Mouse (Mus musculus) neural tube, embryonic 15.5 days (tissue): ENCODE results near the gene Olfr323. TPM values are rescaled to one million over a fixed set of nuclear protein-coding genes. Genes with fewer than 3 reads are reported as not detected.

Experiments used
- ATAC-seq: fragments of 200-750 bp; cut with Nextera tagmentation; 2 replicates; pipeline ENCODE4 v1.8.0; 2017; ENCODE audit warnings: mild to moderate bottlenecking, moderate TSS enrichment, moderate library complexity; ENCODE audit not compliant: low FRiP score
- H3K27ac ChIP-seq: fragments of 300-500 bp; sonication (generic); replicated peaks from 2 replicates; pipeline ENCODE4 v1.5.1; 2015; ENCODE audit warnings: mild to moderate bottlenecking, inconsistent platforms
- H3K27me3 ChIP-seq: fragments of 300-500 bp; sonication (generic); replicated peaks from 2 replicates; pipeline ENCODE4 v1.6.1; 2015; ENCODE audit warnings: inconsistent platforms
- H3K36me3 ChIP-seq: fragments of 300-500 bp; sonication (generic); 2 replicates; pipeline ENCODE4 v1.6.1; 2015; ENCODE audit warnings: inconsistent platforms
- H3K4me1 ChIP-seq: fragments of 300-500 bp; sonication (generic); 2 replicates; pipeline ENCODE4 v1.6.1; 2015; ENCODE audit warnings: inconsistent platforms
- H3K4me2 ChIP-seq: fragments of 300-500 bp; sonication (generic); 2 replicates; pipeline ENCODE4 v1.6.1; 2015; ENCODE audit warnings: inconsistent platforms, mild to moderate bottlenecking, moderate library complexity
- H3K4me3 ChIP-seq: fragments of 300-500 bp; sonication (generic); replicated peaks from 2 replicates; pipeline ENCODE4 v1.5.1; 2015; ENCODE audit warnings: mild to moderate bottlenecking, inconsistent platforms
- H3K9ac ChIP-seq: fragments of 300-500 bp; sonication (generic); replicated peaks from 2 replicates; pipeline ENCODE4 v1.6.1; 2015; ENCODE audit warnings: mild to moderate bottlenecking, inconsistent platforms
- H3K9me3 ChIP-seq: fragments of 300-500 bp; sonication (generic); replicated peaks from 2 replicates; pipeline ENCODE4 v1.6.1; 2016; ENCODE audit warnings: inconsistent platforms
- WGBS: fragments of 180-500 bp; shearing (Covaris S2); methylation state at CpG from one replicate; pipeline ENCODE4 v1.1.7; 2015; ENCODE audit warnings: mixed read lengths; 5-methylcytosine and 5-hydroxymethylcytosine counted together
- polyA plus RNA-seq: library from polyadenylated mRNA; unstranded; fragments of >200 nt; fragmentation: Nextera tagmentation; extraction: Ambion mirVana; gene quantifications from 2 replicates; pipeline ENCODE4 v1.2.1, GENCODE M21; 2015

Gene Olfr323
- polyA plus RNA-seq, 1 experiment from 2014 or later, result not detected

DNA sequence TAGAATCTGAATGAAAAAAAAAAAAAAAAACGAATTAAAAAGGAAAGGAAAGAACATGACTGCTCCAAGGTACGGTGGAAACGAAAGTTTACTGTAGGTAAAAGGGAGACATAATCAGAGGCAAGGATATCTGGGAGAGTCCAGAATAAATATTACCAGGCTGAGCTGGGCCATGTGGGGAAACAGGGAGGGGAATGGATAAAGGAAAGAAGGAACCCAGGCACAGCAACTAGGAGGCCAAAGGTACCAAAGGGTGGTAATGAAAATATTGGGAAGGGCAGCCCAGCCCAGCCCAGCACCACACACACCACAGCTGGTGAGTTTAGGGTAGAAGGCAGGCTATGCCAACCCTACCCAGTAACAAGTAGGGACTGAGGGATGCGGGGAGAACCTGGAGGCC lies 4.6 kb upstream of the Olfr323 start:
- Histone ChIP-seq H3K4me1 (peaks cover under 1% of the 10 kb centered on the region; the same call in 1 of the 2 replicates), H3K36me3 (no peaks in the 10 kb centered on the region), H3K27me3 (peaks cover 6% of the 10 kb centered on the region; the same call in 1 of the 2 replicates), H3K27ac (no peak overlapping the region), H3K9me3 (no peaks in the 10 kb centered on the region), H3K4me3 (no peak overlapping the region), H3K9ac (no peak overlapping the region), H3K4me2 (no peak overlapping the region)
- 68% methylated on average over 4 of the region's 4 CpGs for WGBS
- ATAC-seq, result no peak

- WGBS, result 56% methylated on average over 4 of the region's 4 CpGs
- no peak for ATAC-seq
These were observed 4.2 kb downstream of the Olfr323 start for GRCm38 (mm10) chr11:58626146-58626545.

GRCm38 (mm10) chr11:58618793-58619192 lies 11.5 kb downstream of the Olfr323 start:
- ATAC-seq, result no peak
- Histone ChIP-seq H3K27me3 (no peaks in the 10 kb centered on the region), H3K9ac (no peak overlapping the region), H3K4me2 (no peak overlapping the region), H3K9me3 (no peaks in the 10 kb centered on the region), H3K27ac (no peak overlapping the region), H3K4me3 (no peak overlapping the region), H3K36me3 (no peaks in the 10 kb centered on the region), H3K4me1 (no peaks in the 10 kb centered on the region)
- WGBS, result 64% methylated on average over 6 of the region's 6 CpGs

More at GRCm38 (mm10) chr11:58626146-58626545, 4.2 kb downstream of the Olfr323 start:
- H3K9me3 ChIP-seq, result no peaks in the 10 kb centered on the region
- H3K9ac ChIP-seq, result no peak overlapping the region
- H3K4me1 ChIP-seq, result no peaks in the 10 kb centered on the region
- H3K27ac ChIP-seq, result no peak overlapping the region
- no peak overlapping the region for H3K4me3 ChIP-seq
- no peaks in the 10 kb centered on the region for H3K27me3 ChIP-seq
- no peak overlapping the region for H3K4me2 ChIP-seq
- no peaks in the 10 kb centered on the region for H3K36me3 ChIP-seq

- Histone ChIP-seq H3K9ac (no peak overlapping the region), H3K27ac (no peak overlapping the region), H3K4me2 (no peak overlapping the region), H3K36me3 (no peaks in the 10 kb centered on the region), H3K4me1 (no peaks in the 10 kb centered on the region), H3K4me3 (no peak overlapping the region), H3K27me3 (no peaks in the 10 kb centered on the region), H3K9me3 (no peaks in the 10 kb centered on the region)
- no peak for ATAC-seq
- 85% methylated on average over 3 of the region's 3 CpGs for WGBS
These were observed 11.9 kb downstream of the Olfr323 start for GRCm38 (mm10) chr11:58618369-58618768.

- Histone ChIP-seq H3K4me3 (no peak within 1 kb of the TSS), H3K4me1 (no peaks in the 10 kb centered on the region), H3K9ac (no peak within 1 kb of the TSS), H3K9me3 (no peaks in the 10 kb centered on the region), H3K27me3 (no peaks in the 10 kb centered on the region), H3K27ac (no peak within 1 kb of the TSS), H3K4me2 (no peak within 1 kb of the TSS), H3K36me3 (no peaks in the 10 kb centered on the region)
- WGBS, result 92% methylated on average over 4 of the region's 4 CpGs
- no peak for ATAC-seq
These were observed 14.3 kb downstream of the Olfr323 start, which contains the start of gene 2210407C18Rik for GRCm38 (mm10) chr11:58615975-58616374. Gene 2210407C18Rik, minus strand, starts transcription at chr11:58616075.

DNA sequence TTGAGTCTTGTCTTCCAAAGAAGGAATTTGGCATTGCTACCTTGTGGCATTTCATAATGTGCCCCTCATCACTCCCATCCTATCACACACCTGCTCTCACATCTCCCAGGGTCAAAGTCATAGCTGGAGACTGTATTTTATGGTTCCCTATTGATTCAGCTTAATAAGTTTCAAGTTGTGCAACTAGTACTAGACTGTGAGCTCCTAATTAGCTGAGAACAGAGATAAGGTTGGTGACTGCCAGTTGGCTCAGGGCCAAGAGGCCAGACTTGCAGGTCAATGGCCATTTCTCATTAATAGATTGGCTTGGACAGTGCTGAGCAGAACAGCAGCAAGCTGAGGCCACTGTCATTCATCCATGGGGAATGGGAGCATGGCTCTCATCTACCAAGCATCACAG lies 15.8 kb downstream of the Olfr323 start:
- H3K4me1 ChIP-seq, result no peaks in the 10 kb centered on the region
- no peak overlapping the region for H3K9ac ChIP-seq
- H3K9me3 ChIP-seq, result no peaks in the 10 kb centered on the region
- H3K4me3 ChIP-seq, result no peak overlapping the region
- no peak for ATAC-seq
- no peak overlapping the region for H3K27ac ChIP-seq
- no peaks in the 10 kb centered on the region for H3K27me3 ChIP-seq
- H3K36me3 ChIP-seq, result no peaks in the 10 kb centered on the region
- no peak overlapping the region for H3K4me2 ChIP-seq

DNA sequence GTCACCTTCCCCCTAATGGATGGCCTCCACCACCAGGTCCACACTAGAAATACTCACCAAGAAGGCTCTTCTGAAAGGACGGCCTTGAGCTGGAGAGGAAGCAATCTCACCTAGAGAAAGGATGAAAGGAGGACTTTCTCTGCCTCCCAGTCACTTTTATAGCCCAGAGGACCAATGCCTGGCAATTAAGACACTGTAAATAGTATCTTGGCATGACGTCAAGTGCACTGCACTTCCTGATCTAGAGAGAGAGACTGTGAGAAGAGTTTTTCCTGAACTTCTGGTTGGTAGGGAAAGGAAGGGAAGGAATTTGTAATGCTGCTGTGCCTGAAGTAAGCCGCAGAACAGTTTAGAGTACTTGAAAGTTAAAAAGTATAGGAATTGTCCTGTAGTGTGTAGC lies 16.9 kb downstream of the Olfr323 start:
- no peak overlapping the region for H3K4me3 ChIP-seq
- WGBS, result 48% methylated on average over 3 of the region's 3 CpGs

GRCm38 (mm10) chr11:58607030-58607429 lies 23.3 kb downstream of the Olfr323 start:
- 83% methylated on average over 6 of the region's 6 CpGs for WGBS
- no peak overlapping the region for H3K27ac ChIP-seq
- ATAC-seq, result no peak

More for the DNA sequence above, 16.9 kb downstream of the Olfr323 start:
- Histone ChIP-seq H3K9me3 (no peaks in the 10 kb centered on the region), H3K27me3 (no peaks in the 10 kb centered on the region), H3K27ac (no peak overlapping the region), H3K9ac (no peak overlapping the region), H3K4me2 (no peak overlapping the region), H3K36me3 (no peaks in the 10 kb centered on the region), H3K4me1 (no peaks in the 10 kb centered on the region)
- no peak for ATAC-seq

GRCm38 (mm10) chr11:58606177-58606919 lies 24.0 kb downstream of the Olfr323 start:
- Histone ChIP-seq H3K36me3 (no peaks in the 10 kb centered on the region), H3K27me3 (no peaks in the 10 kb centered on the region), H3K4me3 (no peak overlapping the region), H3K4me2 (no peak overlapping the region), H3K9me3 (no peaks in the 10 kb centered on the region), H3K9ac (no peak overlapping the region), H3K27ac (no peak overlapping the region), H3K4me1 (no peaks in the 10 kb centered on the region)
- no peak for ATAC-seq
- WGBS, result 90% methylated on average over 12 of the region's 12 CpGs

More at GRCm38 (mm10) chr11:58607030-58607429, 23.3 kb downstream of the Olfr323 start:
- no peak overlapping the region for H3K9ac ChIP-seq
- no peaks in the 10 kb centered on the region for H3K36me3 ChIP-seq
- H3K4me2 ChIP-seq, result no peak overlapping the region
- H3K9me3 ChIP-seq, result no peaks in the 10 kb centered on the region
- no peaks in the 10 kb centered on the region for H3K27me3 ChIP-seq
- no peak overlapping the region for H3K4me3 ChIP-seq
- no peaks in the 10 kb centered on the region for H3K4me1 ChIP-seq

DNA sequence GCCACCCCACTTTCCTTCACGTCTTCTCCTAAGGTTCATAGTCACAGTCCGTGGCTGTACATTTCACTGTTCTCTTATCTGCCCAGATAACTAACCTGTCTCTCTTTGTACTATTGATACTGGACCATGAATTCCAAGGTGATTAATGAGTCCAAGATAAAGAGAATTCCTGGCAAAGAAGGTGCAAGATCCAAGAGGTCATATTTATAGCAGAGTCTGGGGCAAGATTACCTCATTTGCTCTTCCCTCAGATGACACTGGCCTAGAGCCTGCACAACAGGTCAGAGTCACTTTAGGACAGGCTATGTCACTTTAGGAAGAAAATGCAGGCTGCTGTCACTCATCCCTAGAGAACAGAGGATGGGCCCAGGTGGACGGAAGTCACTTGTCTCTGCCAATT lies 25.1 kb downstream of the Olfr323 start:
- no peak for ATAC-seq
- H3K9me3 ChIP-seq, result no peaks in the 10 kb centered on the region
- 88% methylated on average over 3 of the region's 3 CpGs for whole genome bisulfite sequencing
- H3K4me1 ChIP-seq, result no peaks in the 10 kb centered on the region
- H3K27me3 ChIP-seq, result no peaks in the 10 kb centered on the region
- no peak overlapping the region for H3K4me3 ChIP-seq
- H3K27ac ChIP-seq, result no peak overlapping the region
- H3K4me2 ChIP-seq, result no peak overlapping the region
- no peaks in the 10 kb centered on the region for H3K36me3 ChIP-seq
- no peak overlapping the region for H3K9ac ChIP-seq

GRCm38 (mm10) chr11:58604688-58605087 lies 25.6 kb downstream of the Olfr323 start:
- Histone ChIP-seq H3K9me3 (no peaks in the 10 kb centered on the region), H3K4me1 (no peaks in the 10 kb centered on the region), H3K4me2 (no peak overlapping the region), H3K27me3 (no peaks in the 10 kb centered on the region), H3K4me3 (no peak overlapping the region), H3K36me3 (no peaks in the 10 kb centered on the region), H3K9ac (no peak overlapping the region), H3K27ac (no peak overlapping the region)
- WGBS, result 85% methylated on average over 2 of the region's 2 CpGs
- ATAC-seq, result no peak

GRCm38 (mm10) chr11:58602800-58603560 lies 27.3 kb downstream of the Olfr323 start:
- Histone ChIP-seq H3K27ac (no peak overlapping the region), H3K4me1 (no peaks in the 10 kb centered on the region), H3K9ac (no peak overlapping the region), H3K4me2 (no peak overlapping the region), H3K4me3 (no peak overlapping the region), H3K9me3 (no peaks in the 10 kb centered on the region), H3K27me3 (no peaks in the 10 kb centered on the region), H3K36me3 (no peaks in the 10 kb centered on the region)
- 86% methylated on average over 6 of the region's 6 CpGs for WGBS
- ATAC-seq, result no peak
